Mouse (Mus musculus) olfactory bulb, adult 2 months (tissue): ENCODE measurements around the gene Sbk1.

ENCODE experiments used
- CTCF ChIP-seq: fragments of 200-500 bp; IDR thresholded peaks from 2 replicates; pipeline ENCODE4 v1.5.1; 2012; ENCODE audit warnings: low read depth, mild to moderate bottlenecking, low read length, moderate library complexity; ENCODE audit not compliant: insufficient read depth
- POLR2A ChIP-seq: fragments of 200-500 bp; IDR thresholded peaks from 2 replicates; pipeline ENCODE4 v1.6.1; 2012; ENCODE audit warnings: mild to moderate bottlenecking, low read depth, low read length, moderate library complexity; ENCODE audit not compliant: insufficient read depth

DNA sequence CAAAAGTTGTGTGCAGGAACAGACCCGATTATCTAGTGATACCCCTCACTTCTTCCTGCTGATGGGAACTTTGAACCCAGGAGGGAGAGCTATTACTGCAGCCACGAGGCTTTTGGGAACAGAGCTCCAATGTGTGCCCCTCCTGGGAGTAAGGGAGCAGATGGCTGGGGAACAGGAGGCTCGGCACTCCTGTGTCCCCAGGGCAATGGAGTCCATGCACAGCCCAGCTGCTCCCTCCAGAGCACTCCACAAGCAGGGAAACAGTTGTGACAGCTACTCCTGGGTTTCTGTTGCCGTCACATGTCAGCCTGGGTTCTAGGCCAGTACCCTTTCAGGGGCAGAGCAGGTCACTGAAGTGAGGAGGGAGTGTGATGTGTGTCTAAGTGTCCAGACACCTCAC, 20.7 kb downstream of the Sbk1 start:
- TF ChIP-seq CTCF (no peak), POLR2A (no peak)
